Mouse (Mus musculus): ENCODE measurements at regions not wholly inside any gene's neighbourhood (a gene's known extent, or its start where the extent isn't known, plus 50 kb on each side); places are given as distances from the start of the nearest gene placed in this dataset.

- WGBS: 37% methylated on average over 12 of the region's 12 CpGs
- TF ChIP-seq CTCF (IDR thresholded peaks at IDR 0.05; ENCODE audit: insufficient read depth, low read length) (no peak), POLR2A (IDR thresholded peaks at IDR 0.05; ENCODE audit: borderline replicate concordance, extremely low read depth, low read depth, low read length) (no peak)
- no peak overlapping the region for H3K4me3 ChIP-seq (replicated peaks; ENCODE audit: extremely low read depth, low read depth, low read length)
- peak; percentile 15 for DNase-seq
- no peaks in the 10 kb centered on the region for H3K4me1 ChIP-seq (ENCODE audit: control insufficient read depth, insufficient read depth, low read length)
Observed at GRCm38 (mm10) chr5:111661971-111662370, 71.8 kb upstream of the Gm26897 start.

- H3K4me1 ChIP-seq (ENCODE audit: control insufficient read depth, insufficient read depth, low read length): no peaks in the 10 kb centered on the region
- WGBS: 94% methylated on average over 7 of the region's 7 CpGs
- H3K4me3 ChIP-seq (replicated peaks; ENCODE audit: extremely low read depth, low read depth, low read length): no peak overlapping the region
- DNase-seq: no peak
- no peak for TF ChIP-seq CTCF (IDR thresholded peaks at IDR 0.05; ENCODE audit: insufficient read depth, low read length)
Observed at GRCm38 (mm10) chr5:111663831-111664230, 69.9 kb upstream of the Gm26897 start.

DNA sequence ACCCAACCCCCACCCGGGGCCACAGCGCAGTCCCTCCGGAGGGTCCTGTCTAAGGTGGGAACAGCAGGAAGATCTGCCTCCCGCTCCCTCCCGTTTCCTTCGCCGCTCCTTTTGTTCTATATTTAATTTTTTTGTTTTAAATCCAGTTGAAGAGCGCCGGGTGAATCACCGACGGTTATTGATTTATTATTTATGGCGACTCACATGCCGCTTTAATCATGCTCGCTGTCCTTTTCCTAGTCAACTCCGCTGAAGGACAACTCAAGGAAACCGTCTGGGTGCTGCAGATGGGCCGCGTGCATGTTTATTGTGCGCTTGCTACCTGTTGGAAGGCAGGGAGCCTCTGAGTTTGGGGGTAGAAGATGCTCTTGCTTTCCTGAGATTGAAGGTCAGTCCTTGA is 68.3 kb upstream of the Gm26897 start:
- DNase-seq: no peak
- 71% methylated on average over 19 of the region's 19 CpGs for WGBS
- Histone ChIP-seq H3K4me3 (replicated peaks; ENCODE audit: extremely low read depth, low read depth, low read length) (no peak overlapping the region), H3K4me1 (ENCODE audit: control insufficient read depth, insufficient read depth, low read length) (no peaks in the 10 kb centered on the region)
- TF ChIP-seq CTCF (IDR thresholded peaks at IDR 0.05; ENCODE audit: insufficient read depth, low read length) (no peak), POLR2A (IDR thresholded peaks at IDR 0.05; ENCODE audit: borderline replicate concordance, extremely low read depth, low read depth, low read length) (no peak)

DNA sequence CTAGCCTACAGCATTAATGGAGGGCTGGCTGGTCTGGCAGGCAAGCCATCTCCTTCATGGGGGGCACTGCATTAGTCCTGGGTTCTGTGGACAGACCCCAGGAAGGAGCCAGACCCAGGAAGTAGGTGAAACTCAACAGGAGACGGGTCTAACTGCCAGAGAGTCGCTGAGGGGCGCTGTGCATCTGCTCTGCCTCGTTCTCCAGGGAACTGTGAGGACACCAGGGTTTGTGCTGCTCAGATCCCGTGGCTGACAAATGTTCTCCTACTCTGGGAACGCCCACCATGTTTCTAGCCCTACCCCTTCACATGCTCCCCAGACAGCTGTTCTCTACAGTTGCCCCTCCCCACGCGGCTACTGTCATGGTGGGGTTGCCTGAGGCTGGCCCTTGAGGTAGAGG is 67.7 kb upstream of the Gm26897 start:
- no peak overlapping the region for H3K4me3 ChIP-seq (replicated peaks; ENCODE audit: extremely low read depth, low read depth, low read length)
- 61% methylated on average over 8 of the region's 8 CpGs for WGBS
- no peaks in the 10 kb centered on the region for H3K4me1 ChIP-seq (ENCODE audit: control insufficient read depth, insufficient read depth, low read length)
- TF ChIP-seq POLR2A (IDR thresholded peaks at IDR 0.05; ENCODE audit: borderline replicate concordance, extremely low read depth, low read depth, low read length) (no peak), CTCF (IDR thresholded peaks at IDR 0.05; ENCODE audit: insufficient read depth, low read length) (no peak)
- DNase-seq: no peak

DNA sequence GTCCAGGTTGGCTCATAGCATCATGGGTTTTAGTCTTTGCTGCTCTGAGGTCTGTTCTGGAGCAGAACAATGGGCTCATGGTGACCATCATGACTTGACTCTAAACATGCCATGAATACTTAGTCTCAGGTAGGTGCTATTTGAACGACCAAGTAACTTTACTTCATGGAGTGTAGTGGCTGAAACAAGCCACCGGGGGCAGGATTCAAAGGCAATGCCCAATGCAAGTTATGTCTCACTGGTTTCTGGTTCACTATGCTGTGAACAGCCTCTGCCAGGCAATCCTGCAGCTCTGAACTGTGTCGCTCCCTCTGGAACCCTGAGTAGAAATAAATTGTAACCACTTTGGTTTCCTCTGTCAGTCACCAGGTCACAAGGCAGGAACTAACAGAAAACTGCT is 65.8 kb upstream of the Gm26897 start:
- WGBS: 62% methylated on average over 3 of the region's 3 CpGs
- Histone ChIP-seq H3K4me3 (replicated peaks; ENCODE audit: extremely low read depth, low read depth, low read length) (no peak overlapping the region), H3K4me1 (ENCODE audit: control insufficient read depth, insufficient read depth, low read length) (no peaks in the 10 kb centered on the region)
- peak; percentile 30; the same call in 1 of the 2 replicates for TF ChIP-seq CTCF (IDR thresholded peaks at IDR 0.05; ENCODE audit: insufficient read depth, low read length)
- no peak for TF ChIP-seq POLR2A (IDR thresholded peaks at IDR 0.05; ENCODE audit: borderline replicate concordance, extremely low read depth, low read depth, low read length)
- no peak for DNase-seq

DNA sequence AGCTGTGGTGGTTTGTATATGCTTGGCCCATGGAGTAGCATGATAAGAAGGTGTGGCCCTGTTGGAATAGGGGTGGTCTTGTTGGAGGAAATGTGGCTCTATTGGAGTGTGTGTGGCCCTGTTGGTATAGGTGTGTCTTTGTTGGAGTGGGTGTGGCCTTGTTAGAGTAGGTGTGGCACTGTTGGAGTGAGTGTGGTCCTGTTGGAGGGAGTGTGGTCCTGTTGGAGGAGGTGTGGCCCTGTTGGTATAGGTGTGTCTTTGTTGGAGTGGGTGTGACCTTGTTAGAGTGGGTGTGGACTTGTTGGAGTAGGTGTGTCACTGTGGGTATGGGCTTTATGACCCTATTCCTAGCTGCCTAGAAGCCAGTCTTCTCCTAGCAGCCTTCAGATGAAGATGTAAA is 64.6 kb upstream of the Gm26897 start:
- DNase-seq: no peak
- TF ChIP-seq POLR2A (IDR thresholded peaks at IDR 0.05; ENCODE audit: borderline replicate concordance, extremely low read depth, low read depth, low read length) (no peak), CTCF (IDR thresholded peaks at IDR 0.05; ENCODE audit: insufficient read depth, low read length) (no peak)
- H3K4me1 ChIP-seq (ENCODE audit: control insufficient read depth, insufficient read depth, low read length): no peaks in the 10 kb centered on the region
- H3K4me3 ChIP-seq (replicated peaks; ENCODE audit: extremely low read depth, low read depth, low read length): no peak overlapping the region

DNA sequence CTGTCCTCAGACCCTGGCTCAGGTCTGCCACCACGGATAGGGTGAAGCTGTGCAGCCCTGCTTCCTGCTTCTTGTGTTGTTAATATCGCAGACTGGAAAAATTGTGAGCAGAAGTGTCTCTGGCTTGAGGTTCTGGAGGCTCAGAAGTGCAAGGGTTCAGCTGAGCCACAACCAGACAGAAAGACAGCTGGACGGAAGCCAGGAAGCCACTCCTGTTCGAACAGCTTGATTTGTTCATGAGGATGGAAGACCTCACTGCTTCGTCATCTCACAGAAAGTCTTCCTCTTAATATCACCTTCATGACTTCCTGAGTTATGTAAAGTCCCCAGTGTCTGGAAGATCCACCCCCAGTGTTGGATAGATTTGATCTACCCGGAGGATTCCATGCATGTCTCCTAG is 62.0 kb upstream of the Gm26897 start:
- TF ChIP-seq CTCF (IDR thresholded peaks at IDR 0.05; ENCODE audit: insufficient read depth, low read length) (no peak), POLR2A (IDR thresholded peaks at IDR 0.05; ENCODE audit: borderline replicate concordance, extremely low read depth, low read depth, low read length) (no peak)
- 43% methylated on average over 6 of the region's 6 CpGs for WGBS
- no peak for DNase-seq
- H3K4me3 ChIP-seq (replicated peaks; ENCODE audit: extremely low read depth, low read depth, low read length): no peak overlapping the region
- H3K4me1 ChIP-seq (ENCODE audit: control insufficient read depth, insufficient read depth, low read length): peaks cover 3% of the 10 kb centered on the region; the same call in 1 of the 2 replicates

DNA sequence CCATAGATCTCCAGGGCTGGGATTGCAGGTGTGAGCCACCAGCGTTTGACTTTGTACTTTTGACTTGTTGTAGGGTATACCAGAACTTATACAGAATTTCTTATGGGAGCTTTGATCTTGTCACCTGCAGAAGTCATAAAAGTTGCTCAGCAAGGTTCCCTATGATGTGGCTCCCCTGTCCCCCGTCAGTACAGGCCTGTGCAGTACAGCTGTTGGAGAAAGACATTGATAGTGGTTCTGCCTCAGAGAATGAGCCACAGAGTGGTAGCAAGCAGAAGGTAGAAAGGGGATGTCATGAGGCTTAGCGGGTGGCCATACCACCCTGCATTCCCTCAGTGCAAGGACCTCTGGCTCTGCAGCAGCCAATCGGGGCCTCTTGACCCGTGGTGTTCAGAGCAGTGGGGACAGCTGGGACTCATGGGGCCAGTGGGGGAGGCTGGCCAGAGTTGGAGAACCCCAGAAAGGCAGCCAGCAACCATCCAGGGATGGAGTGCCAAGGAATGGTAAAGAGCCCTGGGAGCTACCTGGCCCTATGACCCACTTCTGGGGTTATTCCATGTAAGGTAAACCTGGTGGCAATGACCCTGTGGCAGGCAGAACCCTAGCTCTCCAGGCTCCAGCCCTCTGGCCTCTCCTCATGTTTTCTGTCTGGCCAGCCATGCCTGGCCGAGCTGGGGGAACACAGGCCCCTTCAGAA is 58.6 kb upstream of the Gm26897 start:
- WGBS: 51% methylated on average over 6 of the region's 6 CpGs
- Histone ChIP-seq H3K4me1 (ENCODE audit: control insufficient read depth, insufficient read depth, low read length) (peaks cover 3% of the 10 kb centered on the region; the same call in 1 of the 2 replicates), H3K4me3 (replicated peaks; ENCODE audit: extremely low read depth, low read depth, low read length) (no peak overlapping the region)
- DNase-seq: no peak
- no peak for TF ChIP-seq CTCF (IDR thresholded peaks at IDR 0.05; ENCODE audit: insufficient read depth, low read length)
- TF ChIP-seq POLR2A (IDR thresholded peaks at IDR 0.05; ENCODE audit: borderline replicate concordance, extremely low read depth, low read depth, low read length): no peak

GRCm38 (mm10) chr5:111675673-111676261 is 58.0 kb upstream of the Gm26897 start:
- no peak for TF ChIP-seq POLR2A (IDR thresholded peaks at IDR 0.05; ENCODE audit: borderline replicate concordance, extremely low read depth, low read depth, low read length)
- TF ChIP-seq CTCF (IDR thresholded peaks at IDR 0.05; ENCODE audit: insufficient read depth, low read length): no peak
- H3K4me3 ChIP-seq (replicated peaks; ENCODE audit: extremely low read depth, low read depth, low read length): no peak overlapping the region
- 11% methylated on average over 8 of the region's 8 CpGs for WGBS
- peaks cover 3% of the 10 kb centered on the region; the same call in 1 of the 2 replicates for H3K4me1 ChIP-seq (ENCODE audit: control insufficient read depth, insufficient read depth, low read length)
- peak; percentile 54 for DNase-seq

DNA sequence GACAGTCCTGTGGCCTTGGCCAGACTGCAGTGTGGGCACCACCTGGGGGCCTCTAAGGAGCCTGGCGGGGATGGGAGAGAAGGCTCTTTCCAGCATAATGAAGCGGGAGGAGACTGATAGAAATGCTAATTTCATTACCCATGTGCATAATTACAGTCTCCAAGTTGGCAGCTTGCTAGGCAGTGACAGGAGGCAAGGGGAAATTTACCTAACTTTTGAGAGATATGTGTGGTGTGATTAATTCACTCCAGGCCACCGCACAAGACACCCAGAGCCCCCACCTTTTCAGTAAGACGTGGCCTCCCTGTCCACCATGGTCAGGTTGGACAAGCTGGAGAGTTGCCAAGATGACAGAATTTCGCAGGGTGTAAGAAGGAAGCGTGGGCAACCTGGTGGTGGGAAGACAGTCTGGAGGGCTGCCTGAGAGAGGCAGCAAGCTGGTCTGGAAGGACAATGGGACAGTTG is 55.8 kb upstream of the Gm26897 start:
- DNase-seq: no peak
- 75% methylated on average over 6 of the region's 6 CpGs for WGBS
- H3K4me3 ChIP-seq (replicated peaks; ENCODE audit: extremely low read depth, low read depth, low read length): no peak overlapping the region
- TF ChIP-seq CTCF (IDR thresholded peaks at IDR 0.05; ENCODE audit: insufficient read depth, low read length) (no peak), POLR2A (IDR thresholded peaks at IDR 0.05; ENCODE audit: borderline replicate concordance, extremely low read depth, low read depth, low read length) (no peak)
- peaks cover 3% of the 10 kb centered on the region; the same call in 1 of the 2 replicates for H3K4me1 ChIP-seq (ENCODE audit: control insufficient read depth, insufficient read depth, low read length)
